Mouse (Mus musculus): ENCODE data around the gene Rnf41. TPM values are rescaled to one million over a fixed set of nuclear protein-coding genes. Genes with fewer than 3 reads are reported as not detected.

The Rnf41 gene
- polyA plus RNA-seq, 1 experiment from 2014 or later = 121 TPM

DNA sequence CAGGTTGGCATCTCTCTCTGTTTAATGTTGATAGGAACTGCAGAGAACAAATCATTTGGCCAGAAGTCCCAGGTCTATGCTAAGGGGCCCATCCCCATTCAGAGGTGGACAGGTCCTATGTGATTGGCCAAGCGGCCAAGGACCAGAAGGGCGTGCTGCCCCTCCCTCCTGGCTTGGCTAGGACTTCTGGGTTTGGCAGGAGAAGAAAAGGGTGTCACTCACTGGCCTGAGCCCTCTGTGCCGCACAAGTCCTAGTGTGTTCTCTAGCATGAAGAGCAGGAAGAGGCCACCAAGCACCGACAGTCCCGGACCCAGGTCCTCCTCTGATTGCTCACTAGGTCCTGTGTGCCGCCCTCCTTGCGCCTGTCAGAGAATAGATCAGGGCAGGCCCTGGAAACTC is 14.0 kb upstream of the Rnf41 start:
- H3K36me3 ChIP-seq (ENCODE audit: control insufficient read depth, insufficient read depth) = peaks cover 6% of the 10 kb centered on the region; the same call in 1 of the 2 replicates
- H3K4me1 ChIP-seq (replicated peaks; ENCODE audit: control insufficient read depth, insufficient read depth, low read length) = no peaks in the 10 kb centered on the region
- WGBS = 58% methylated on average over 7 of the region's 7 CpGs
- no peaks in the 10 kb centered on the region for H3K9me3 ChIP-seq (ENCODE audit: control insufficient read depth, low read length)
- no peak for ATAC-seq
- H3K4me3 ChIP-seq (replicated peaks; ENCODE audit: low read length) = no peak overlapping the region
- H3K27ac ChIP-seq (ENCODE audit: low read length) = no peak overlapping the region
- H3K9ac ChIP-seq (replicated peaks; ENCODE audit: low read depth, low read length) = no peak overlapping the region
- no peaks in the 10 kb centered on the region for H3K27me3 ChIP-seq (replicated peaks; ENCODE audit: control insufficient read depth, insufficient read depth, low read length)
- H3K4me2 ChIP-seq (ENCODE audit: low read length) = no peak overlapping the region

DNA sequence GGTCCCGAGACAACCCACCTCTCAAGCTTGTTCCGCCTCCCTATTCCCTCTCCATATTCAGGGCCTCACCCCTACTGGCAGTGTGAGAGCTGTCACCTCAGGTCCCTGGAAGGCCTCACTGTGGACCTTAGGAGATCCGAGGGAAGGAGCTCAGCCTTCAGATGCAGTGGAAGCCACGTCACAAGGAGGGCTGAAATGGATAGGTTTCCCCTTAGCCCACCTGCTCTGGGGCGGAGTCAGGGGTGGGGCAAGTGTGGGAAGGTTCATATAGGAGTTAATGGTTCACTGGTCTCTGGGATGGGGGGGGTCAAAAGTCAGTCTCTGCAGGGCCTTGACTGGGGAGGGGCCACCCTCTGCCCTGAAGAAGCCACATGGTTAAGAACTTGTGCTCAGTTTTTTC is 11.1 kb upstream of the Rnf41 start:
- H3K9me3 ChIP-seq (ENCODE audit: control insufficient read depth, low read length) = no peaks in the 10 kb centered on the region
- no peak overlapping the region for H3K9ac ChIP-seq (replicated peaks; ENCODE audit: low read depth, low read length)
- no peaks in the 10 kb centered on the region for H3K27me3 ChIP-seq (replicated peaks; ENCODE audit: control insufficient read depth, insufficient read depth, low read length)
- H3K36me3 ChIP-seq (ENCODE audit: control insufficient read depth, insufficient read depth) = no peaks in the 10 kb centered on the region
- WGBS = 36% methylated on average over 5 of the region's 5 CpGs
- no peak for ATAC-seq
- no peak overlapping the region for H3K4me3 ChIP-seq (replicated peaks; ENCODE audit: low read length)
- H3K4me2 ChIP-seq (ENCODE audit: low read length) = no peak overlapping the region
- no peaks in the 10 kb centered on the region for H3K4me1 ChIP-seq (replicated peaks; ENCODE audit: control insufficient read depth, insufficient read depth, low read length)
- H3K27ac ChIP-seq (ENCODE audit: low read length) = no peak overlapping the region

- H3K36me3 ChIP-seq (ENCODE audit: control insufficient read depth, insufficient read depth) = no peaks in the 10 kb centered on the region
- H3K27me3 ChIP-seq (replicated peaks; ENCODE audit: control insufficient read depth, insufficient read depth, low read length) = no peaks in the 10 kb centered on the region
- no peak within 1 kb of the TSS for H3K27ac ChIP-seq (ENCODE audit: low read length)
- no peaks in the 10 kb centered on the region for H3K9me3 ChIP-seq (ENCODE audit: control insufficient read depth, low read length)
- no peak within 1 kb of the TSS for H3K9ac ChIP-seq (replicated peaks; ENCODE audit: low read depth, low read length)
- 17% methylated on average over 2 of the region's 2 CpGs for WGBS
- no peak within 1 kb of the TSS for H3K4me2 ChIP-seq (ENCODE audit: low read length)
- H3K4me3 ChIP-seq (replicated peaks; ENCODE audit: low read length) = no peak within 1 kb of the TSS
- no peaks in the 10 kb centered on the region for H3K4me1 ChIP-seq (replicated peaks; ENCODE audit: control insufficient read depth, insufficient read depth, low read length)
- ATAC-seq = no peak
Measured at GRCm38 (mm10) chr10:128401056-128401455, 10.4 kb upstream of the Rnf41 start, which contains the start of gene Slc39a5. Gene Slc39a5, minus strand, starts transcription at chr10:128401229.

- Histone ChIP-seq H3K36me3 (ENCODE audit: control insufficient read depth, insufficient read depth) (no peaks in the 10 kb centered on the region), H3K4me3 (replicated peaks; ENCODE audit: low read length) (no peak overlapping the region), H3K4me2 (ENCODE audit: low read length) (no peak overlapping the region), H3K27ac (ENCODE audit: low read length) (no peak overlapping the region), H3K4me1 (replicated peaks; ENCODE audit: control insufficient read depth, insufficient read depth, low read length) (no peaks in the 10 kb centered on the region), H3K9me3 (ENCODE audit: control insufficient read depth, low read length) (no peaks in the 10 kb centered on the region), H3K9ac (replicated peaks; ENCODE audit: low read depth, low read length) (no peak overlapping the region), H3K27me3 (replicated peaks; ENCODE audit: control insufficient read depth, insufficient read depth, low read length) (no peaks in the 10 kb centered on the region)
- ATAC-seq = no peak
- WGBS = 79% methylated on average over 9 of the region's 9 CpGs
Measured at GRCm38 (mm10) chr10:128401638-128402037, 9.8 kb upstream of the Rnf41 start.

- no peak for ATAC-seq
- H3K9ac ChIP-seq (replicated peaks; ENCODE audit: low read depth, low read length) = no peak overlapping the region
- H3K4me1 ChIP-seq (replicated peaks; ENCODE audit: control insufficient read depth, insufficient read depth, low read length) = peaks cover 11% of the 10 kb centered on the region
- H3K27ac ChIP-seq (ENCODE audit: low read length) = no peak overlapping the region
- no peaks in the 10 kb centered on the region for H3K27me3 ChIP-seq (replicated peaks; ENCODE audit: control insufficient read depth, insufficient read depth, low read length)
- WGBS = 76% methylated on average over 7 of the region's 7 CpGs
- no peaks in the 10 kb centered on the region for H3K36me3 ChIP-seq (ENCODE audit: control insufficient read depth, insufficient read depth)
- H3K9me3 ChIP-seq (ENCODE audit: control insufficient read depth, low read length) = no peaks in the 10 kb centered on the region
- H3K4me3 ChIP-seq (replicated peaks; ENCODE audit: low read length) = no peak overlapping the region
- H3K4me2 ChIP-seq (ENCODE audit: low read length) = no peak overlapping the region
Measured at GRCm38 (mm10) chr10:128403931-128404330, 7.5 kb upstream of the Rnf41 start.

DNA sequence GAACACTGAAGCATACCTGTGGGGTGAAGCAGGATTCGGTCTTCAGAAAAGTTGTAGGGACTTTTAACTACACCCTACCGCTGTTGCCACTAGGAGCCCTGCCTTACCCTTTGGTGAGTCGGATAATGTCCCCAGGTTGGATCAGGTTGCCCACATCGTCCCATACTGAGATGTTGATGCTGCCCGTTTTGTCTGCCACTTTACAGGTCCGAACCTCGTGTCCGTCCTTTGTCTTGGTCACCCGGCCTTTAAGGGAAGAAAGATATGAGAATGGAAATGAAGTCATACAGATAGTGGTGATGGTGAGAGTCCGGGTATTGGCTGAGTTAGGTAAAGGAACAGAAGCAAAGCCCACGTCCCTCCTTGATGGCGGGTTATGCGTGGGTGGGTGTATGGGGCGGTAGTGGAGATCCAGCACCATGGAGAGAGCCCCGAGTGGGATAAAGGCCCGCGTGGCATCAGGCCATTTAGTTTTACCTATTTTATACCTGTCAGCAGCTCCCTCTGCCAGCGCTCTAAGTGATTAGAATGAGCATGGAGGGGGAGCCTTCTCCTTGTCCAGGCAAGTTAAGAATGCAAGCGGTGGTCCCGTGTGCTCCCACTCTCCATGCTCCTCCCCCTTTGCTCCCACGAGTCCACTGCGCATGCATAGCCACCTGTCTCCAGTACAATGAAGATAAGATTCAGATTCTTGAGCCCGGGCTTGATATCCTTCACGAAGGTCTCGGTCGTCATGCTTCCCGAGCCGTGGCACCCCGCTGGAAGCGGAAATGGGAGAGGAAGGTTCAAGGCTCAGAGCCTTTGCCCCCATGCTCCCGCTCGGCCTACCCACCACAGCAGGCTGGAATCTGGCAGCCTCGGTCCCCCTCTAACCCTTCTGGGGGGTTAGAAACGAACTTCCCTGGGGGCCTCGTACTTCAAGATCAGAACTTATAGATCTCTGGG is 2.6 kb upstream of the Rnf41 start:
- no peaks in the 10 kb centered on the region for H3K36me3 ChIP-seq (ENCODE audit: control insufficient read depth, insufficient read depth)
- H3K9me3 ChIP-seq (ENCODE audit: control insufficient read depth, low read length) = no peaks in the 10 kb centered on the region
- peak overlapping the region; percentile 90 for H3K27ac ChIP-seq (ENCODE audit: low read length)
- peak overlapping the region; percentile 89 for H3K9ac ChIP-seq (replicated peaks; ENCODE audit: low read depth, low read length)
- H3K4me1 ChIP-seq (replicated peaks; ENCODE audit: control insufficient read depth, insufficient read depth, low read length) = peaks cover 39% of the 10 kb centered on the region
- peak overlapping the region; percentile 89 for H3K4me3 ChIP-seq (replicated peaks; ENCODE audit: low read length)
- ATAC-seq = peak; percentile 13
- peak overlapping the region; percentile 88 for H3K4me2 ChIP-seq (ENCODE audit: low read length)
- H3K27me3 ChIP-seq (replicated peaks; ENCODE audit: control insufficient read depth, insufficient read depth, low read length) = no peaks in the 10 kb centered on the region
- 17% methylated on average over 35 of the region's 35 CpGs for WGBS

- peak; percentile 90 for ATAC-seq
- Histone ChIP-seq H3K4me2 (ENCODE audit: low read length) (peak overlapping the region; percentile 88), H3K27ac (ENCODE audit: low read length) (peak overlapping the region; percentile 90), H3K4me1 (replicated peaks; ENCODE audit: control insufficient read depth, insufficient read depth, low read length) (peaks cover 40% of the 10 kb centered on the region), H3K27me3 (replicated peaks; ENCODE audit: control insufficient read depth, insufficient read depth, low read length) (no peaks in the 10 kb centered on the region), H3K36me3 (ENCODE audit: control insufficient read depth, insufficient read depth) (no peaks in the 10 kb centered on the region), H3K9me3 (ENCODE audit: control insufficient read depth, low read length) (no peaks in the 10 kb centered on the region), H3K9ac (replicated peaks; ENCODE audit: low read depth, low read length) (peak overlapping the region; percentile 89), H3K4me3 (replicated peaks; ENCODE audit: low read length) (peak overlapping the region; percentile 89)
- WGBS = 5% methylated on average over 36 of the region's 36 CpGs
Measured at GRCm38 (mm10) chr10:128409692-128410559, 1.5 kb upstream of the Rnf41 start.

GRCm38 (mm10) chr10:128410560-128410845 is 954 bp upstream of the Rnf41 start:
- Histone ChIP-seq H3K4me2 (ENCODE audit: low read length) (peak overlapping the region; percentile 88), H3K27ac (ENCODE audit: low read length) (0 out of 2 replicates have a peak overlapping the region, but pooled peaks have one; percentile 8), H3K4me1 (replicated peaks; ENCODE audit: control insufficient read depth, insufficient read depth, low read length) (peaks cover 40% of the 10 kb centered on the region), H3K4me3 (replicated peaks; ENCODE audit: low read length) (no peak overlapping the region; the same call in 1 of the 2 replicates), H3K27me3 (replicated peaks; ENCODE audit: control insufficient read depth, insufficient read depth, low read length) (no peaks in the 10 kb centered on the region), H3K36me3 (ENCODE audit: control insufficient read depth, insufficient read depth) (peaks cover 3% of the 10 kb centered on the region; the same call in 1 of the 2 replicates), H3K9ac (replicated peaks; ENCODE audit: low read depth, low read length) (no peak overlapping the region), H3K9me3 (ENCODE audit: control insufficient read depth, low read length) (no peaks in the 10 kb centered on the region)
- WGBS = 25% methylated on average over 4 of the region's 4 CpGs
- ATAC-seq = no peak

- WGBS = under 1% methylated on average over 14 of the region's 14 CpGs
- H3K36me3 ChIP-seq (ENCODE audit: control insufficient read depth, insufficient read depth) = peaks cover 17% of the 10 kb centered on the region
- peak overlapping the region; percentile 95 for H3K27ac ChIP-seq (ENCODE audit: low read length)
- peak overlapping the region; percentile 77 for H3K4me3 ChIP-seq (replicated peaks; ENCODE audit: low read length)
- peaks cover 40% of the 10 kb centered on the region for H3K4me1 ChIP-seq (replicated peaks; ENCODE audit: control insufficient read depth, insufficient read depth, low read length)
- H3K4me2 ChIP-seq (ENCODE audit: low read length) = peak overlapping the region; percentile 84
- H3K27me3 ChIP-seq (replicated peaks; ENCODE audit: control insufficient read depth, insufficient read depth, low read length) = no peaks in the 10 kb centered on the region
- no peak for ATAC-seq
- peak overlapping the region; percentile 79 for H3K9ac ChIP-seq (replicated peaks; ENCODE audit: low read depth, low read length)
- H3K9me3 ChIP-seq (ENCODE audit: control insufficient read depth, low read length) = no peaks in the 10 kb centered on the region
Measured at GRCm38 (mm10) chr10:128412055-128412381, 561 bp downstream of the Rnf41 start.

Data from forebrain, embryonic 16.5 days (tissue).